11 mouse cellular contexts compared by ENCODE assay signal in genomic region chr19:6321786-6322621, GRCm38 (mm10). TPM values are rescaled to one million over a fixed set of nuclear protein-coding genes. Genes with fewer than 3 reads are reported as not detected.
DNase-seq lines count a peak whose midpoint lies in the region; ATAC-seq lines count a peak whose summit lies in the region.
"Had no signal": no experiment of that assay in that cellular context is flagged by ENCODE, and none has a peak within 500 bp of the region (broad histone marks: within the 10 kb centered on the region; RNA-seq: fewer than 3 reads in every experiment).

No protein-coding gene starts in this region.

- peaks cover 40% of the 10 kb centered on the region for H3K36me3 ChIP-seq in lung, embryonic 15.5 days
- peaks cover 32% of the 10 kb centered on the region for H3K36me3 ChIP-seq in forebrain, embryonic 10.5 days (replicated peaks)
- no peaks in the 10 kb centered on the region for H3K36me3 ChIP-seq in midbrain, embryonic 15.5 days (replicated peaks)

- WGBS in lung, embryonic 15.5 days: 64% methylated on average over 33 of the region's 33 CpGs
- 89% methylated on average over 33 of the region's 33 CpGs for WGBS in forebrain, embryonic 10.5 days
- WGBS in midbrain, embryonic 15.5 days: 85% methylated on average over 33 of the region's 33 CpGs

- ATAC-seq in lung, embryonic 15.5 days (ENCODE audit: borderline replicate concordance, extremely low read depth, low FRiP score, low TSS enrichment): 0 out of 2 replicates have a peak, but pooled peaks have one; percentile 39
- ATAC-seq in midbrain, embryonic 15.5 days (replicated peaks): no peak
- ATAC-seq: forebrain, embryonic 16.5 days; liver, embryonic 12.5 days had no signal

- H3K4me1 ChIP-seq in lung, embryonic 15.5 days: no peaks in the 10 kb centered on the region
- H3K4me1 ChIP-seq in forebrain, embryonic 10.5 days: no peaks in the 10 kb centered on the region
- H3K4me1 ChIP-seq in midbrain, embryonic 15.5 days: no peaks in the 10 kb centered on the region

- no peak overlapping the region for H3K9ac ChIP-seq in lung, embryonic 15.5 days
- H3K9ac ChIP-seq in midbrain, embryonic 15.5 days: no peak overlapping the region
- H3K9ac ChIP-seq: liver, embryonic 12.5 days had no signal

- no peak overlapping the region for H3K27ac ChIP-seq in lung, embryonic 15.5 days
- no peak overlapping the region for H3K27ac ChIP-seq in forebrain, embryonic 10.5 days
- no peak overlapping the region for H3K27ac ChIP-seq in midbrain, embryonic 15.5 days
- H3K27ac ChIP-seq: liver, embryonic 12.5 days had no signal

- no peak overlapping the region for H3K4me2 ChIP-seq in lung, embryonic 15.5 days
- no peak overlapping the region for H3K4me2 ChIP-seq in midbrain, embryonic 15.5 days
- H3K4me2 ChIP-seq: liver, embryonic 12.5 days had no signal

- H3K27me3 ChIP-seq in lung, embryonic 15.5 days: no peaks in the 10 kb centered on the region
- H3K27me3 ChIP-seq in forebrain, embryonic 10.5 days (ENCODE audit: poor library complexity, severe bottlenecking): no peaks in the 10 kb centered on the region
- H3K27me3 ChIP-seq in midbrain, embryonic 15.5 days (replicated peaks): no peaks in the 10 kb centered on the region
- H3K27me3 ChIP-seq: liver, embryonic 12.5 days had no signal

- DNase-seq in heart, adult 9 months (ENCODE audit: low spot score in 2 of 2): peak; percentile 59 to 72
- DNase-seq in heart, postnatal 36 days: no peak
- DNase-seq in A20 (ENCODE audit: low read depth, low spot score): peak; percentile 94
- DNase-seq in R1 (ENCODE audit: low read depth, low spot score): peak; percentile 94
- no peak for DNase-seq in ovary, adult 18-20 months (ENCODE audit: low spot score)
- no peak for DNase-seq in forebrain, embryonic 10.5 days (ENCODE audit: extremely low spot score, low spot score)
- DNase-seq: cerebellum, postnatal 10 days had no signal

- no peaks in the 10 kb centered on the region for H3K9me3 ChIP-seq in lung, embryonic 15.5 days
- H3K9me3 ChIP-seq in forebrain, embryonic 10.5 days: no peaks in the 10 kb centered on the region
- H3K9me3 ChIP-seq in midbrain, embryonic 15.5 days: no peaks in the 10 kb centered on the region
- H3K9me3 ChIP-seq: liver, embryonic 12.5 days had no signal

- H3K4me3 ChIP-seq in lung, embryonic 15.5 days: no peak overlapping the region
- H3K4me3 ChIP-seq in forebrain, embryonic 10.5 days: no peak overlapping the region
- H3K4me3 ChIP-seq in midbrain, embryonic 15.5 days: no peak overlapping the region
- H3K4me3 ChIP-seq: liver, embryonic 12.5 days had no signal

- intact Hi-C loops in heart, postnatal 36 days (cut with DNase I): no loop called here

RNA-seq across cellular contexts. Expression of gene Men1, which starts 12.8 kb away (rescaled TPM):
- total RNA-seq in heart, postnatal 36 days (2021): 10 to 100 TPM; 12.1 to 14.2 TPM
- 82.6 and 85.7 TPM in 2 replicates for polyA plus RNA-seq in lung, embryonic 15.5 days (2015; fragmentation: Nextera tagmentation; extraction: Ambion mirVana)
- polyA plus RNA-seq in forebrain, embryonic 10.5 days (2016; fragmentation: Nextera tagmentation; extraction: Ambion mirVana): 115 and 130 TPM in 2 replicates
- 79.8 and 85.6 TPM in 2 replicates for polyA plus RNA-seq in midbrain, embryonic 15.5 days (2015; fragmentation: Nextera tagmentation; extraction: Ambion mirVana)

RNA-seq across cellular contexts. Expression of gene Cdc42bpg, which starts 15.7 kb away (rescaled TPM):
- 10 to 100 TPM; 10.9 to 11.9 TPM for total RNA-seq in heart, postnatal 36 days (2021)
- polyA plus RNA-seq in lung, embryonic 15.5 days (2015; fragmentation: Nextera tagmentation; extraction: Ambion mirVana): 0.77 and 0.92 TPM in 2 replicates
- 0.23 and 0.24 TPM in 2 replicates for polyA plus RNA-seq in forebrain, embryonic 10.5 days (2016; fragmentation: Nextera tagmentation; extraction: Ambion mirVana)
- polyA plus RNA-seq in midbrain, embryonic 15.5 days (2015; fragmentation: Nextera tagmentation; extraction: Ambion mirVana): 0.40 and 0.47 TPM in 2 replicates

RNA-seq across cellular contexts. Expression of gene Map4k2, which starts 18.9 kb away (rescaled TPM):
- total RNA-seq in heart, postnatal 36 days (2021): 10 to 100 TPM; 36.4 to 56.7 TPM
- 19.2 and 22.9 TPM in 2 replicates for polyA plus RNA-seq in lung, embryonic 15.5 days (2015; fragmentation: Nextera tagmentation; extraction: Ambion mirVana)
- polyA plus RNA-seq in forebrain, embryonic 10.5 days (2016; fragmentation: Nextera tagmentation; extraction: Ambion mirVana): 12.6 and 14.5 TPM in 2 replicates
- polyA plus RNA-seq in midbrain, embryonic 15.5 days (2015; fragmentation: Nextera tagmentation; extraction: Ambion mirVana): 20.0 and 21.7 TPM in 2 replicates

RNA-seq across cellular contexts. Expression of gene Sf1, which starts 41.5 kb away (rescaled TPM):
- 100 to 1,000 TPM in 1 of 2 experiments, 10 to 100 TPM in 1; 89.4 to 101 TPM for total RNA-seq in heart, postnatal 36 days (2021)
- polyA plus RNA-seq in lung, embryonic 15.5 days (2015; fragmentation: Nextera tagmentation; extraction: Ambion mirVana): 133 and 136 TPM in 2 replicates
- 201 TPM in 2 replicates for polyA plus RNA-seq in forebrain, embryonic 10.5 days (2016; fragmentation: Nextera tagmentation; extraction: Ambion mirVana)
- 112 and 119 TPM in 2 replicates for polyA plus RNA-seq in midbrain, embryonic 15.5 days (2015; fragmentation: Nextera tagmentation; extraction: Ambion mirVana)

RNA-seq across cellular contexts. Expression of gene Ehd1, which starts 45.5 kb away (rescaled TPM):
- total RNA-seq in heart, postnatal 36 days (2021): 100 to 1,000 TPM; 105 to 151 TPM
- 66.7 and 76.1 TPM in 2 replicates for polyA plus RNA-seq in lung, embryonic 15.5 days (2015; fragmentation: Nextera tagmentation; extraction: Ambion mirVana)
- 76.8 and 82.1 TPM in 2 replicates for polyA plus RNA-seq in forebrain, embryonic 10.5 days (2016; fragmentation: Nextera tagmentation; extraction: Ambion mirVana)
- 107 and 111 TPM in 2 replicates for polyA plus RNA-seq in midbrain, embryonic 15.5 days (2015; fragmentation: Nextera tagmentation; extraction: Ambion mirVana)

Comparison
In these comparisons a context has a peak if more than half of its experiments do, and no peak if none do; other contexts are left out.
1. DNase-seq: peak in heart, adult 9 months (2 of 2), A20 (single experiment) and R1 (single experiment); none in heart, postnatal 36 days (0 of 2), ovary, adult 18-20 months (single experiment) and forebrain, embryonic 10.5 days (single experiment).